Mouse (Mus musculus): ENCODE measurements around the gene Sec62. TPM values are rescaled to one million over a fixed set of nuclear protein-coding genes. Genes with fewer than 3 reads are reported as not detected.
"Not testable (repeated sequence)": the region's sequence is repeated elsewhere in the genome, so short reads cannot be mapped to it uniquely, and the experiment has no call there.

Gene Sec62
- polyA plus RNA-seq, 1 experiment from 2014 or later: 53.2 TPM

DNA sequence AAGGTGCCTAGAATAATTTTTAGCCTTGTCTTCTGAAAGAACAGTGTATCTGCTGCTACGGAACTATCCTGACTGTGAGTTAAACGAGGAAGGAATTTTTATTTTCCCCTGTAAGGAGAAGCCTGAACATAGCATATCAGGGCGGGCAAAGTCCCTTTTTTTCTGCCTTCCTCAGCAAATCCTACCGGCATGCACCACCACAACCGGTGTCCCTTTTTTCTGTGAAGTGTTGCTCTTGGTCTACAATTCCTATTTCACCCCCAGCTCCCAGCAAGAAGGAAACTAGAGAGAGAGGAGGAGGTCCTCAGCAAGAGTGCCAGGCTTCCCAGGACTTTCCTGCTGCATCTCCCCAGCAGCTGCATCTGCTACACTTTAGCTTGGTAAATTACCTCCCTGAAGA lies 60.9 kb downstream of the Sec62 start:
- H3K4me1 ChIP-seq: peaks cover 10% of the 10 kb centered on the region
- no peak overlapping the region for H3K4me3 ChIP-seq
- H3K36me3 ChIP-seq: no peaks in the 10 kb centered on the region
- no peaks in the 10 kb centered on the region for H3K9me3 ChIP-seq (replicated peaks)
- DNase-seq (ENCODE audit: low spot score): no peak
- 90% methylated on average over 5 of the region's 5 CpGs for WGBS
- H3K27me3 ChIP-seq (ENCODE audit: low read depth, poor library complexity, severe bottlenecking): peaks cover 50% of the 10 kb centered on the region
- no peak overlapping the region for H3K27ac ChIP-seq (replicated peaks)

DNA sequence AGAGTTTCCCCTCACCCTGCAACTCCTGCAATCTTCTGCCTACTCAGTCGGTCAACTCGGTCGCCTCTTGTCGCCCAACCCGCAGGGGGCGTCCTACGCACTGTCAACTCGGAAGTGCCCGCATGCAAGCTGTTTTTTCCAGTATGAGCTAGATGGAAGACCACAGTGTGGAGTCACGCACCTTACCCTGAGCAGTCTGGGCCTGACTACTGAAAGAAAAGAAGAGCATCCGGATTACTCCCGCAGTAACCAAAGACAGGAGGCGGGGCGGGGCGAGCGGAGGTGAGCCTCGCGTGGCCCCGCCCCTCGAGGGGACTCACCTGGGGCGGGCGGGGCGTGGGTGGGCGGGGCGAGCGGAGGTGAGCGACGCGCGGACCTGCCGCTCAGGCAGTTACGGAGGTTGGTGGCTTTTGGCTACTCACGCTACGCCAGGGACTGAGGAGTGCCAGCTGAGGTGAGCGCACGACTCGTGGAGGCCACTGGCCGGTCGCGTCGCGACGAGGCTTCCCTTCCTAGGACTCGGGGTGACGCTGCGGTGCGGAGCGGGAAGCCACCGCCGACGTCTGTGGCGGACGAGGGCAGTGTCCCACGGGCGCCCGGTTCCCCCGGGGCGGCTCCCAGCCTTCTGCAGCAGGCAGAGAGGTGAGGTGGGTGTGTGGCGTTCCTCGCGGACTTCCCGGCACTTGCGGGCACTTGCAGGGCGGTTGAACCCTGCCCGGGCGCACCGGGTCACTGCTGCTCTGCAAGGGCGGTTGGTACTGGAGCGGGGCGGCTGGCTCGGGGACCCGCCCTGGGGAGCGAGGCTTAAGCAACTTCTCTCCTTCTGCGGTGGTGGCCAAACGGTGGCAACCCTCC lies 63.2 kb downstream of the Sec62 start, which contains the start of gene Gpr160:
Gene Gpr160, plus strand, starts transcription at position 347 of the 855 bp plus-strand sequence.
- H3K27me3 ChIP-seq (ENCODE audit: low read depth, poor library complexity, severe bottlenecking): peaks cover 51% of the 10 kb centered on the region
- H3K9me3 ChIP-seq (replicated peaks): no peaks in the 10 kb centered on the region
- no peak within 1 kb of the TSS; the same call in 1 of the 2 replicates for H3K27ac ChIP-seq (replicated peaks)
- under 1% methylated on average over 75 of the region's 75 CpGs for WGBS
- H3K4me3 ChIP-seq: peak within 1 kb of the TSS; percentile 62
- H3K4me1 ChIP-seq: peaks cover 10% of the 10 kb centered on the region
- DNase-seq (ENCODE audit: low spot score): peak; percentile 52
- no peaks in the 10 kb centered on the region for H3K36me3 ChIP-seq

DNA sequence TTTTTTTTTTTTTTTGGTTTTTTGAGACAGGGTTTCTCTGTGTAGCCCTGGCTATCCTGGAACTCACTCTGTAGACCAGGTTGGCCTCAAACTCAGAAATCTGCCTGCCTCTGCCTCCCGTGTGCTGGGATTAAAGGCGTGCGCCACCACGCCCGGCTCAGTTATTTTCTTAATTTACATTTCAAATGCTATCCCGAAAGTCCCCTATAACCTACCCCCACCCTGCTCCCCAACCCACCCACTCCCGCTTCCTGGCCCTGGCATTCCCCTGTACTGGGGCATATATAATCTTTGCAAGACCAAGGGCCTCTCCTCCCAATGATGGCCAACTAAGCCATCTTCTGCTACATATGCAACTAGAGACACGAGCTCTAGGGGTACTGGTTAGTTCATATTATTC lies 66.9 kb downstream of the Sec62 start:
- DNase-seq (ENCODE audit: low spot score); H3K4me1 ChIP-seq; H3K36me3 ChIP-seq; H3K9me3 ChIP-seq (replicated peaks); H3K27ac ChIP-seq (replicated peaks); H3K4me3 ChIP-seq: not testable (repeated sequence)
- 92% methylated on average over 8 of the region's 8 CpGs for WGBS
- peaks cover 41% of the 10 kb centered on the region for H3K27me3 ChIP-seq (ENCODE audit: low read depth, poor library complexity, severe bottlenecking)

DNA sequence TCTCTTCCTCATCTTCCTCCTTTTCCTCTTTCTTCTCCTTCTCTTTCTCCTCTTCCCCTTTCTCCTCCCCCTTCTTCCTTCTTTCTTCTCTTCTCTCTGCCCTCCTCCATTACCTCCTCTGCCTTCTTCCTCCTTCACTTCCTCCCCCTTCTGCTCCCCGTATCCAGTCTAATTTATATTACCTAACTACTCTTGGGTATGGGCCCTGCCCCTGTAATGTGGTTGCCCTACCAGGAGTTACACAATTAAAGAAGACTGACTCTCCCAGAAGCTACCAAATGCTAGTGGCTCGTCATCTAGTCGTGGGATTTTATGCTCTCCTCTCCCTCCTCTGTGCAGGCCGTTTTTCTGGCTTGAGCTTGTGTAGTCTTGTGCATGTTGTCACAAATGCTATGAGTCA lies 68.0 kb downstream of the Sec62 start:
- WGBS: 80% methylated on average over 4 of the region's 4 CpGs
- no peak overlapping the region for H3K4me3 ChIP-seq
- no peaks in the 10 kb centered on the region for H3K36me3 ChIP-seq
- no peak for DNase-seq (ENCODE audit: low spot score)
- no peak overlapping the region for H3K27ac ChIP-seq (replicated peaks)
- H3K27me3 ChIP-seq (ENCODE audit: low read depth, poor library complexity, severe bottlenecking): peaks cover 30% of the 10 kb centered on the region
- no peaks in the 10 kb centered on the region for H3K9me3 ChIP-seq (replicated peaks)
- H3K4me1 ChIP-seq: peaks cover 6% of the 10 kb centered on the region

DNA sequence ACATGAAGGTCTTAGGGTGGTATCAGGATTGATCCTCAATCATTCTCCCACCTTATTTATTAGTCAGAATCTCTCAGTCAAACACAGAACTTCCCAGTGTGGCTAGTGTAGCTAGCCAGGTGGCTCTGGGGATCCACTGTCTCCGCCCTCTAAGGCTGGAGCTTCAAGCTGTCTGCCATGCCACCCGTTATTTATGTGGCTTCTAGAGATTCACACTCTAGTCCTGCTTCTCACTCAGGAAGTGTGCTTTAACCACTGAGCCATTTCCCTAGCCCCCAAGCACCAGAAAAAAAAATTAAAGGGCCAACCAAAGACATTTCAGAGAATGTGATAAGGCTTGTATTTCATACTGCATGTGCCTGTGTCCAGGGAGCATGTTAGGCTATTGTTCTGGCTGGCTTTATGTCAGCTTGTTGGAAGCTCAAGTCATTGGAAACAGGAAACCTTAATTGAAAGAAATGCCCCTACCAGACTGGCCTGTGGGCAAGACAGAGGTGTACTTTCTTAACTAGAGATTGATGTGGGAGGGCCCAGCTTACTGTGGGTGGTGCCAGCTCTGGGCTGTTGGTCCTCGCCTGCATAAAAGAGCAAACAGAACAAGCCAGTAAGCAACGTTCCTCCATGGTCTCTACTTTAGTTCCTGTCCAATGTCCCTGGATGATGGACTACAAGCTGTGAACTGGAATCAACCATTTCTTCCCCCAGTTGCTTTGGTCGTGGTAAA lies 71.2 kb downstream of the Sec62 start:
- WGBS: 80% methylated on average over 5 of the region's 5 CpGs
- no peaks in the 10 kb centered on the region for H3K36me3 ChIP-seq
- H3K9me3 ChIP-seq (replicated peaks): no peaks in the 10 kb centered on the region

DNA sequence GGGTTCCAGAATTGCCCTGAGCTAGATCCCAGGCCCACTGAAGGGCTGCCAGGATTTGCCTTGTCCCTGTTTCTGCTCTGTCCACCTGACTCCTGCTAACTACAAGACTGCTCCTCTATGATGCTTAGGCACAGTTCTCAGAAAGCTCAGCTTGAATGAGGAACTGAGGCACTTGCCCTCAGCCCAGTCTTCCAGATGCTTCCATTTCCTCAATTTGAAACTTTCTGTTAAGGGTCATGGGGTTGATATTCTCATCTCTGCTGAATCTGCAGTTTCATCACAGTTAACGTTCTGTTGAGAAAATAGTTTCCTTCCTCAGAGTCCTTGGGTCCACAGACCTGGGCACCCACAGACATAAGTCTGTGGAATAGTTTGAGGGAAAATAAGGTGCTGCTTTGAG lies 72.0 kb downstream of the Sec62 start:
- no peaks in the 10 kb centered on the region for H3K27me3 ChIP-seq (ENCODE audit: low read depth, poor library complexity, severe bottlenecking)
- no peak overlapping the region for H3K27ac ChIP-seq (replicated peaks)
- no peaks in the 10 kb centered on the region for H3K36me3 ChIP-seq
- H3K9me3 ChIP-seq (replicated peaks): no peaks in the 10 kb centered on the region
- WGBS: 79% methylated on average over 1 of the region's 1 CpGs
- H3K4me3 ChIP-seq: no peak overlapping the region
- no peak for DNase-seq (ENCODE audit: low spot score)
- H3K4me1 ChIP-seq: peaks cover 15% of the 10 kb centered on the region

More for the DNA sequence above, 71.2 kb downstream of the Sec62 start:
- H3K27ac ChIP-seq (replicated peaks): no peak overlapping the region
- no peak overlapping the region for H3K4me3 ChIP-seq
- peaks cover 15% of the 10 kb centered on the region for H3K4me1 ChIP-seq
- no peak for DNase-seq (ENCODE audit: low spot score)
- H3K27me3 ChIP-seq (ENCODE audit: low read depth, poor library complexity, severe bottlenecking): no peaks in the 10 kb centered on the region

DNA sequence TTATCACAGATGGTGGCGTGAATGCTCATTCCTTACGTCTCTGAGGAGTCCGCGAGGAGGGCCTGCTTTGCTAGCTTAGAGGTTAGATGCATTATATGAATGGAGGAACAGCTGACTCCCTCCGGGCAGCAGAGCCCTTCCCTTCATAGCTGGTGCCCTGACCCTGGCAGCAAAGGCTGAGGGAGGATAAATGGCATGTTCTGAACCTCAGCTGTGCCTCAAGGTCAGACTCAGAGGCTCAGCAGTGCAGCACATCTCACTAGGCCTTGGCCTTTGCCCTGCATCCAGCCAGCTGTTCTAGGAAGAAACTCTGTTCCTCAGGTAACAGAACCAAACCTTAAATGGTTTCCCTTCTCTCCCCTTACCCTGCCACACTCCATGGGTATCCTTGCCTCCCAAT lies 75.5 kb downstream of the Sec62 start:
- Histone ChIP-seq H3K9me3 (replicated peaks) (no peaks in the 10 kb centered on the region), H3K4me1 (peaks cover 15% of the 10 kb centered on the region), H3K4me3 (no peak overlapping the region), H3K27ac (replicated peaks) (no peak overlapping the region), H3K27me3 (ENCODE audit: low read depth, poor library complexity, severe bottlenecking) (no peaks in the 10 kb centered on the region), H3K36me3 (no peaks in the 10 kb centered on the region)
- no peak for DNase-seq (ENCODE audit: low spot score)
- 84% methylated on average over 5 of the region's 5 CpGs for WGBS

DNA sequence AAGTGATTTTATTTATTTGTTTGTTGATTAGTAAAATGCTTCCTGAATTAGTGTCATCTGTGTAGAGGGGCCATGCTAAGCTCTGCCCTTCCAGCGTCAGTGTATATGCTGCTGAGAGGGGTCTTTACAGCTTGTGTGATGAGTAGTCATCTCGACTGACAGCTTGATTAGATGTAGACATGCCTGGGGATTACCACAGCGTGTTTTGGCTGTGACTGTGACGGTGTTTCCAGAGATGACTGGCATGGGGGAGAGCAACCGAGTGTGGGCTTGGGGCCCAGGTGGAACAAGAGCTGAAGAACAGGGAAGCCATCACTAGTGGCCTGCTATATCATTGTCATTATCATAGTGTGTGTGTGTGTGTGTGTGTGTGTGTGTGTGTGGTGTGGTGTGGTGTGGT lies 76.0 kb downstream of the Sec62 start:
- no peak for DNase-seq (ENCODE audit: low spot score)
- no peak overlapping the region for H3K4me3 ChIP-seq
- no peaks in the 10 kb centered on the region for H3K27me3 ChIP-seq (ENCODE audit: low read depth, poor library complexity, severe bottlenecking)
- 77% methylated on average over 5 of the region's 5 CpGs for WGBS
- no peak overlapping the region for H3K27ac ChIP-seq (replicated peaks)
- no peaks in the 10 kb centered on the region for H3K9me3 ChIP-seq (replicated peaks)
- H3K4me1 ChIP-seq: peaks cover 15% of the 10 kb centered on the region
- no peaks in the 10 kb centered on the region for H3K36me3 ChIP-seq

DNA sequence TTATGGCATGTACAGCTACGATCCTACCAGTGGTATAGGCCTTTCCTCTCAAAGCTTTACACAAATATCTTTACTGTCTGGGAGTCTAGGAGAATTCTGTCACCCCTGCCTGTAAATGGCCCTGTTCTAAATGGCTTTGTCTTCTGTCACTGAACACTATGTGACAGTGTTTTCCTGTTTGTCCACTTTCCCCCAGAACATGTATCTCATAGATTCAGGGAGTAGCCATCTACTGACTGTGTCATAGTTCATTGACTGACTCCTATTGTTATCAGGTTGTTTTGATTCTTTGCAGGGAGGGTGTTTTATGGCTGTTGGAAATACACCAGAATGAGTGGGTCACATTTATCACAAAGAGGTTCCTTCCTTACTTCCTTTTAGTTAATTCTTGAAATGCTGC lies 77.3 kb downstream of the Sec62 start:
- Histone ChIP-seq H3K27me3 (ENCODE audit: low read depth, poor library complexity, severe bottlenecking) (no peaks in the 10 kb centered on the region), H3K4me3 (no peak overlapping the region), H3K36me3 (no peaks in the 10 kb centered on the region), H3K27ac (replicated peaks) (no peak overlapping the region), H3K9me3 (replicated peaks) (no peaks in the 10 kb centered on the region), H3K4me1 (peaks cover 15% of the 10 kb centered on the region)
- no peak for DNase-seq (ENCODE audit: low spot score)
- WGBS: 95% methylated on average over 1 of the region's 1 CpGs

Other genes with a start within 250 kb of the Sec62 start
- gene Mecom, start 244.9 kb upstream of the Sec62 start, polyA plus RNA-seq (2016; fragmentation: Nextera tagmentation; extraction: Ambion mirVana): 22.6 and 34.8 TPM in 2 replicates
- 0.10 TPM in 1 of 2 replicates, not detected in the other for gene Actrt3, start 192.9 kb upstream of the Sec62 start, polyA plus RNA-seq (2016; fragmentation: Nextera tagmentation; extraction: Ambion mirVana)
- gene Mynn, start 190.8 kb upstream of the Sec62 start, polyA plus RNA-seq (2016; fragmentation: Nextera tagmentation; extraction: Ambion mirVana): 32.4 and 35.0 TPM in 2 replicates
- gene Lrriq4, start 148.4 kb upstream of the Sec62 start, polyA plus RNA-seq (2016; fragmentation: Nextera tagmentation; extraction: Ambion mirVana): not detected in 2 replicates
- 1.8 and 2.5 TPM in 2 replicates for gene Lrrc34, start 145.0 kb upstream of the Sec62 start, polyA plus RNA-seq (2016; fragmentation: Nextera tagmentation; extraction: Ambion mirVana)
- gene Lrrc31, start 93.0 kb upstream of the Sec62 start, polyA plus RNA-seq (2016; fragmentation: Nextera tagmentation; extraction: Ambion mirVana): not detected in 2 replicates
- not detected in 2 replicates for gene Samd7, start 46.6 kb upstream of the Sec62 start, polyA plus RNA-seq (2016; fragmentation: Nextera tagmentation; extraction: Ambion mirVana)
- gene Gpr160, start 63.1 kb downstream of the Sec62 start, polyA plus RNA-seq (2016; fragmentation: Nextera tagmentation; extraction: Ambion mirVana): 0.78 and 0.81 TPM in 2 replicates
- 3.9 and 4.5 TPM in 2 replicates for gene Phc3, start 176.5 kb downstream of the Sec62 start, polyA plus RNA-seq (2016; fragmentation: Nextera tagmentation; extraction: Ambion mirVana)
- 31.0 and 31.7 TPM in 2 replicates for gene Prkci, start 202.9 kb downstream of the Sec62 start, polyA plus RNA-seq (2016; fragmentation: Nextera tagmentation; extraction: Ambion mirVana)

Data from midbrain, embryonic 10.5 days (tissue).